Mouse (Mus musculus): Measurements from ENCODE around the gene Arl4a.

Gene Arl4a

DNA sequence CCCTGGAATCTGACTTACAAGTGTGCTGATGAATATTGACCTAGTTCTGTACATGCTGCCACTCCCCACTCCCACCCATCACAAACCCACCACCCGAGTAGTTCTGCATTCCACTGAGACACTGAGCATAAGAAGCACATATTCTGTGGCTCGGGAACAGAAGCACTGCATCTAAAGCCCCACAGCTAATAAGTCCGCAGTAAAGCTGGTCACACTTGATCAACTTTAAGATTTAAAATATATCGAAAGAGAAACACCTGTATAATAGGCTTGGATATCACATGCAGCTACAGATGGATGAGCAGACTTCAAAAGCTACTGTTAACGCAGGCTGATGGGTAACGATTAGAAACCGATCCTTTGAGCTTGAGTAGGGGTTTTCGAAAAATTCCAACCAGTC, 78.7 kb downstream of the Arl4a start:
- DNase-seq (ENCODE audit: low read depth), result no peak

DNA sequence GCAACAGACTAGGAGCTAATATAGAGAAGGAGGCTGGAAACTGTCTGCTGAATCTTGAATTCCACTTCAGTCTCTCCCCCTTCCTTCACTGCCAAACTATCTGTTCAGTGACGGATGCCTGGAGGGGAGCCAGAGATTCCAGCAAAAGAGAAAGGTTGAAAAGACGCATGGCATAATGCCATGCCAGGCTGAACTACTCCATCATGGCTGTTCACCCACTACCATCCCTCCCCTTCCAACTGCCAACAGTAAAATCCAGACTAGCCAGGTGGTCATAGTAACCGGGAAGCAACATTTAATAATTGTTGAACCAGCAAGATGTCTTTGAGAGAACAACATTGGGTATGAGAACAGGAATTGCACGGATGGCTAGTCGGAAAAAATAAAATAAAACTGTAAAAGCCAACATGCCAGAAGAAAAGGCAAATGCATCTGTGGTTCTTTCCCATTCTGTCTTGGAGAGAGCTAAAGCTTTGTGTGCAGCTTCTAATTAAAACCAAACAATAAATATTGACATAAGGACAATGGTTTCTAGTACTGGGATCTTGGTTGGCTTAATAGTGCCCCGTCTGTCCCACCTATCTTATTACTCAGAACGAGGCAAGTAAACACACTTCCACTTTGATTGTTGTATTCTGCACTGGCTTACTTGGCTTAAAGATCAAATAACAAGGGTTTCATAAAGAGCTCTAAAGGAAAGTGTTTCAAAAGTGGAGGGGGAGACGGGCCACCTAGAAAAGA, 79.7 kb downstream of the Arl4a start:
- DNase-seq (ENCODE audit: low read depth), result no peak

GRCm38 (mm10) chr12:39956396-39956795, 81.4 kb downstream of the Arl4a start:
- DNase-seq (ENCODE audit: low read depth), result no peak

Measured in c-Kit-positive CD71-positive TER-119-negative erythroid progenitor cells, embryonic 14.5 days (primary cell).